Mouse (Mus musculus): ENCODE data around the gene Nrp1.

DNA sequence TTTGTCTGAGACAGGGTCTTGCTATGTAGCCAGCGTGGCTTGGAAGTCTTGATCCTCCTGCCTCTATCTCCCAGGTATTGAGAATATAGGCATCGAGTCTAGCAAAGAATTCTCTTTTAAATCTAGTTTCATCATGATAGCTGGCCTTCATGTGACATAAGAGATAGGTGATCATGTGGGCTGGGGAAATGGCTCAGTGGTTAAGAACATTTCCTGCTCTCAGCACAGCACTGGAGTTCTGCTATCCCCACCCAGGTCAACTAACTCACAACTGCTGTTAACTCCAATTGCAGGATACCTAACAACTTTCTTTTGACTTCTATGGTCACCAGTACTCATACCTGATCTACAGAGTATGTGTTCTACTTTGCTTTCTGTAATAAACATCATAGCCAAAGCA is 37.6 kb upstream of the Nrp1 start:
- no peak for TF ChIP-seq MAFK (IDR thresholded peaks at IDR 0.05; ENCODE audit: insufficient read depth, low read depth, low read length)
- TF ChIP-seq CHD2 (IDR thresholded peaks at IDR 0.05; ENCODE audit: low read depth, low read length), result no peak
- no peak for TF ChIP-seq ZNF384 (IDR thresholded peaks at IDR 0.05; ENCODE audit: low read depth, low read length)
- TF ChIP-seq ZC3H11A (IDR thresholded peaks at IDR 0.05; ENCODE audit: borderline replicate concordance, low read depth, low read length), result no peak
- TF ChIP-seq HCFC1 (IDR thresholded peaks at IDR 0.05; ENCODE audit: borderline replicate concordance, insufficient read depth, low read length), result no peak
